In genomic region chr12:111670976-111671375, GRCm38 (mm10) we compare ENCODE assay signal across 8 mouse cellular contexts. TPM values are rescaled to one million over a fixed set of nuclear protein-coding genes. Genes with fewer than 3 reads are reported as not detected.
DNase-seq lines count a peak whose midpoint lies in the region; ATAC-seq and TF ChIP-seq lines count a peak whose summit lies in the region.

No protein-coding gene starts in this region.

- peaks cover 71% of the 10 kb centered on the region for H3K27me3 ChIP-seq in embryonic facial prominence, embryonic 10.5 days (replicated peaks; ENCODE audit: low read depth, poor library complexity, severe bottlenecking)
- peaks cover 2% of the 10 kb centered on the region; the same call in 1 of the 2 replicates for H3K27me3 ChIP-seq in hindbrain, embryonic 16.5 days (replicated peaks; ENCODE audit: control insufficient read depth, insufficient read depth, low read length)
- no peaks in the 10 kb centered on the region for H3K27me3 ChIP-seq in midbrain, postnatal 0 days (ENCODE audit: insufficient read depth, low read length)

- ATAC-seq in hindbrain, embryonic 16.5 days, result no peak; the same call in 1 of the 2 replicates
- peak; percentile 15 for ATAC-seq in midbrain, postnatal 0 days (ENCODE audit: low FRiP score)

- 1% methylated on average over 35 of the region's 35 CpGs for whole genome bisulfite sequencing in embryonic facial prominence, embryonic 10.5 days
- under 1% methylated on average over 35 of the region's 35 CpGs for WGBS in hindbrain, embryonic 16.5 days
- WGBS in midbrain, postnatal 0 days, result 0% methylated on average over 25 of the region's 35 CpGs

- no peak for DNase-seq in left cerebral cortex, adult 2 months (ENCODE audit: extremely low spot score in 1 of 2, low spot score in 2 of 2)
- DNase-seq in left cerebral cortex, postnatal 4 days, result no peak
- DNase-seq in embryonic facial prominence, embryonic 10.5 days (ENCODE audit: low spot score), result peak; percentile 57
- DNase-seq in midbrain, postnatal 0 days (ENCODE audit: low spot score), result peak; percentile 42
- no peak for DNase-seq in spleen, postnatal 14 days (ENCODE audit: low spot score in 2 of 2)
- DNase-seq in left cerebral cortex, adult 9 months (ENCODE audit: low spot score in 2 of 2), result no peak
- DNase-seq in embryo, embryonic 9.5 days (ENCODE audit: extremely low spot score), result no peak

- no peak for TF ChIP-seq CTCF in left cerebral cortex, adult 2 months (IDR thresholded peaks at IDR 0.05)
- no peak for TF ChIP-seq CTCF in midbrain, postnatal 0 days (IDR thresholded peaks at IDR 0.05)

- H3K4me1 ChIP-seq in embryonic facial prominence, embryonic 10.5 days, result peaks cover 57% of the 10 kb centered on the region
- H3K4me1 ChIP-seq in hindbrain, embryonic 16.5 days (ENCODE audit: control insufficient read depth, insufficient read depth, low read depth, low read length), result peaks cover 29% of the 10 kb centered on the region
- 0 out of 2 replicates have a peak, but pooled peaks cover 10% of the 10 kb centered on the region for H3K4me1 ChIP-seq in midbrain, postnatal 0 days (ENCODE audit: insufficient read depth, low read length)

- H3K9ac ChIP-seq in hindbrain, embryonic 16.5 days (ENCODE audit: low read depth, low read length), result peak overlapping the region; percentile 98
- peak overlapping the region; percentile 99 for H3K9ac ChIP-seq in midbrain, postnatal 0 days (replicated peaks; ENCODE audit: low read length, poor library complexity, severe bottlenecking)

- H3K4me3 ChIP-seq in left cerebral cortex, adult 2 months, result peak overlapping the region; percentile 100
- H3K4me3 ChIP-seq in embryonic facial prominence, embryonic 10.5 days, result peak overlapping the region; percentile 79
- H3K4me3 ChIP-seq in hindbrain, embryonic 16.5 days (ENCODE audit: low read length), result peak overlapping the region; percentile 91
- peak overlapping the region; percentile 88 for H3K4me3 ChIP-seq in midbrain, postnatal 0 days (ENCODE audit: low read depth, low read length)

- peak overlapping the region; percentile 99 for H3K27ac ChIP-seq in left cerebral cortex, adult 2 months
- H3K27ac ChIP-seq in embryonic facial prominence, embryonic 10.5 days (replicated peaks), result peak overlapping the region; percentile 89
- peak overlapping the region; percentile 95 for H3K27ac ChIP-seq in hindbrain, embryonic 16.5 days (ENCODE audit: low read depth, low read length)
- H3K27ac ChIP-seq in midbrain, postnatal 0 days (ENCODE audit: low read depth, low read length), result peak overlapping the region; percentile 89

- H3K4me2 ChIP-seq in hindbrain, embryonic 16.5 days (ENCODE audit: low read length), result peak overlapping the region; percentile 92
- H3K4me2 ChIP-seq in midbrain, postnatal 0 days (ENCODE audit: low read depth, low read length, poor library complexity, severe bottlenecking), result peak overlapping the region; percentile 63

- intact Hi-C loops in left cerebral cortex, adult 2 months (cut with DNase I), result no loop called here
- intact Hi-C loops in left cerebral cortex, postnatal 4 days (cut with DNase I), result no loop called here

- peaks cover 20% of the 10 kb centered on the region for H3K36me3 ChIP-seq in embryonic facial prominence, embryonic 10.5 days (replicated peaks)
- no peaks in the 10 kb centered on the region for H3K36me3 ChIP-seq in hindbrain, embryonic 16.5 days (ENCODE audit: control insufficient read depth, insufficient read depth, low read length)
- H3K36me3 ChIP-seq in midbrain, postnatal 0 days (ENCODE audit: insufficient read depth, low read length), result no peaks in the 10 kb centered on the region

- H3K9me3 ChIP-seq in embryonic facial prominence, embryonic 10.5 days, result no peaks in the 10 kb centered on the region
- no peaks in the 10 kb centered on the region for H3K9me3 ChIP-seq in hindbrain, embryonic 16.5 days (ENCODE audit: control insufficient read depth, low read length)
- no peaks in the 10 kb centered on the region for H3K9me3 ChIP-seq in midbrain, postnatal 0 days (ENCODE audit: low read length)

RNA-seq across cellular contexts. Expression of gene Ckb, which starts 1.2 kb away (rescaled TPM):
- total RNA-seq in left cerebral cortex, adult 2 months (2021), result 1,000 to 10,000 TPM; 1,837 to 1,872 TPM
- total RNA-seq in left cerebral cortex, postnatal 4 days (2021), result 100 to 1,000 TPM; 638 to 668 TPM
- polyA plus RNA-seq in embryonic facial prominence, embryonic 10.5 days (2016; fragmentation: Nextera tagmentation; extraction: Ambion mirVana), result 479 and 683 TPM in 2 replicates
- polyA plus RNA-seq in hindbrain, embryonic 16.5 days (2015; fragmentation: Nextera tagmentation; extraction: Ambion mirVana), result 1,949 and 2,238 TPM in 2 replicates
- total RNA-seq in midbrain, postnatal 0 days (2014; rRNA removed), result 1,673 and 2,112 TPM in 2 replicates
- polyA plus RNA-seq in midbrain, postnatal 0 days (2015; fragmentation: Nextera tagmentation; extraction: Ambion mirVana), result 1,654 and 1,809 TPM in 2 replicates

RNA-seq across cellular contexts. Expression of gene Trmt61a, which starts 6.9 kb away (rescaled TPM):
- 10 to 100 TPM; 18.9 to 20.2 TPM for total RNA-seq in left cerebral cortex, adult 2 months (2021)
- 10 to 100 TPM; 21.3 to 22.0 TPM for total RNA-seq in left cerebral cortex, postnatal 4 days (2021)
- polyA plus RNA-seq in embryonic facial prominence, embryonic 10.5 days (2016; fragmentation: Nextera tagmentation; extraction: Ambion mirVana), result 17.7 and 19.6 TPM in 2 replicates
- 8.8 and 11.1 TPM in 2 replicates for polyA plus RNA-seq in hindbrain, embryonic 16.5 days (2015; fragmentation: Nextera tagmentation; extraction: Ambion mirVana)
- 23.2 and 27.5 TPM in 2 replicates for total RNA-seq in midbrain, postnatal 0 days (2014; rRNA removed)
- 8.4 and 8.7 TPM in 2 replicates for polyA plus RNA-seq in midbrain, postnatal 0 days (2015; fragmentation: Nextera tagmentation; extraction: Ambion mirVana)

RNA-seq across cellular contexts. Expression of gene Bag5, which starts 42.1 kb away (rescaled TPM):
- total RNA-seq in left cerebral cortex, adult 2 months (2021), result 10 to 100 TPM; 60.9 to 61.8 TPM
- 10 to 100 TPM; 42.0 to 43.6 TPM for total RNA-seq in left cerebral cortex, postnatal 4 days (2021)
- 50.2 and 58.0 TPM in 2 replicates for polyA plus RNA-seq in embryonic facial prominence, embryonic 10.5 days (2016; fragmentation: Nextera tagmentation; extraction: Ambion mirVana)
- 65.3 and 65.7 TPM in 2 replicates for polyA plus RNA-seq in hindbrain, embryonic 16.5 days (2015; fragmentation: Nextera tagmentation; extraction: Ambion mirVana)
- total RNA-seq in midbrain, postnatal 0 days (2014; rRNA removed), result 28.7 and 43.5 TPM in 2 replicates
- polyA plus RNA-seq in midbrain, postnatal 0 days (2015; fragmentation: Nextera tagmentation; extraction: Ambion mirVana), result 68.7 and 70.8 TPM in 2 replicates

RNA-seq across cellular contexts. Expression of gene Apopt1, which starts 42.1 kb away (rescaled TPM):
- 10 to 100 TPM; 36.2 to 38.8 TPM for total RNA-seq in left cerebral cortex, adult 2 months (2021)
- total RNA-seq in left cerebral cortex, postnatal 4 days (2021), result 10 to 100 TPM; 27.0 to 33.0 TPM
- 56.2 and 56.4 TPM in 2 replicates for polyA plus RNA-seq in embryonic facial prominence, embryonic 10.5 days (2016; fragmentation: Nextera tagmentation; extraction: Ambion mirVana)
- 52.9 and 54.7 TPM in 2 replicates for polyA plus RNA-seq in hindbrain, embryonic 16.5 days (2015; fragmentation: Nextera tagmentation; extraction: Ambion mirVana)
- 17.9 and 27.8 TPM in 2 replicates for total RNA-seq in midbrain, postnatal 0 days (2014; rRNA removed)
- polyA plus RNA-seq in midbrain, postnatal 0 days (2015; fragmentation: Nextera tagmentation; extraction: Ambion mirVana), result 63.1 and 67.0 TPM in 2 replicates

Comparison
In these comparisons a context has a peak if more than half of its experiments do, and no peak if none do; other contexts are left out.
1. DNase-seq: peak in embryonic facial prominence, embryonic 10.5 days (single experiment) and midbrain, postnatal 0 days (single experiment); none in left cerebral cortex, adult 2 months (0 of 2), left cerebral cortex, postnatal 4 days (single experiment), spleen, postnatal 14 days (0 of 2), left cerebral cortex, adult 9 months (0 of 2) and embryo, embryonic 9.5 days (single experiment).
2. Peak in every context shown above with its lines, with median percentiles within 50 percentile points of each other: H3K27ac ChIP-seq and H3K4me3 ChIP-seq.